10 mouse cellular contexts compared by ENCODE assay signal in the genomic region with DNA sequence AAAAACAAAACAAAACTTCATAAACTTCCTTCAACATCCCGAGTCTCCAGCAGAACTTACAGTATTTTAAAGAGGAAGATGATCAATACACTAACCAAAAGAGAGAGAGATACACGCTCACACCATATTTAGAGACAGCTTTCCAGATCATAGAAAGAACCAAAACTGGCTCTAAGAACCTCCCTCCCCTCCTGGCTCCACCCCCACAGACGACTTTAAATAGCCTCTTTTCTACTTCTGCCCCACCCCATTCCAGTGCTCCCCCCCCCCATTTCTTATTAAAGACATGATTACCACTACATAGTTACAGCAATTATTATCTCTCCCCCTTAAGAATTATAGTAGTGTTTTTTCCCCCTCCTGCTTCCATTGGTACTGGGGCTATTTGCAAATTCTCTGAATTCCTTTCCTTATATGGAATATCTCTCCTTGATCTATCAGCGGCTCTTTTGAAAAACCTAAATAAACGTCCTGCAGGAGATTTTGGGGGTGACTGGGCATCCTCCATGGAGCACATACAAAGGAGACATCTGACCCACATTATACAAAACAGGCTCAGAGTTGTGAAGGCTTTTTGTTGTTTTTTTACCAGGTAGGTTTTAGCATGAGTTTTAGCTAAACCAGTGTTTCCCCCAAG. TPM values are rescaled to one million over a fixed set of nuclear protein-coding genes. Genes with fewer than 3 reads are reported as not detected.
DNase-seq lines count a peak whose midpoint lies in the region; ATAC-seq lines count a peak whose summit lies in the region.
"Had no signal": no experiment of that assay in that cellular context is flagged by ENCODE, and none has a peak within 500 bp of the region (broad histone marks: within the 10 kb centered on the region; RNA-seq: fewer than 3 reads in every experiment).

No protein-coding gene starts in this region.

- H3K4me1 ChIP-seq in hindbrain, embryonic 12.5 days: peaks cover 47% of the 10 kb centered on the region
- peaks cover 51% of the 10 kb centered on the region for H3K4me1 ChIP-seq in hindbrain, embryonic 13.5 days (replicated peaks)
- peaks cover 65% of the 10 kb centered on the region for H3K4me1 ChIP-seq in limb, embryonic 12.5 days (replicated peaks)

- no peak overlapping the region for H3K27ac ChIP-seq in hindbrain, embryonic 12.5 days
- no peak overlapping the region for H3K27ac ChIP-seq in hindbrain, embryonic 13.5 days
- peak overlapping the region; percentile 35; the same call in 1 of the 2 replicates for H3K27ac ChIP-seq in limb, embryonic 12.5 days
- H3K27ac ChIP-seq: midbrain, embryonic 15.5 days had no signal

- no peaks in the 10 kb centered on the region for H3K9me3 ChIP-seq in hindbrain, embryonic 12.5 days (replicated peaks)
- H3K9me3 ChIP-seq in hindbrain, embryonic 13.5 days: no peaks in the 10 kb centered on the region
- H3K9me3 ChIP-seq in limb, embryonic 12.5 days: no peaks in the 10 kb centered on the region
- H3K9me3 ChIP-seq: midbrain, embryonic 15.5 days had no signal

- no peak overlapping the region for H3K9ac ChIP-seq in hindbrain, embryonic 12.5 days
- no peak overlapping the region for H3K9ac ChIP-seq in hindbrain, embryonic 13.5 days
- H3K9ac ChIP-seq in limb, embryonic 12.5 days (replicated peaks): no peak overlapping the region
- H3K9ac ChIP-seq: midbrain, embryonic 15.5 days had no signal

- ATAC-seq in hindbrain, embryonic 12.5 days (ENCODE audit: low FRiP score): no peak
- ATAC-seq in hindbrain, embryonic 13.5 days (ENCODE audit: low FRiP score): no peak
- no peak for ATAC-seq in limb, embryonic 12.5 days (ENCODE audit: insufficient number of reproducible peaks, insufficient read depth, low FRiP score, low TSS enrichment, low read depth)
- ATAC-seq: midbrain, embryonic 15.5 days had no signal

- H3K36me3 ChIP-seq in hindbrain, embryonic 12.5 days: no peaks in the 10 kb centered on the region
- H3K36me3 ChIP-seq in hindbrain, embryonic 13.5 days: no peaks in the 10 kb centered on the region
- H3K36me3 ChIP-seq in limb, embryonic 12.5 days: no peaks in the 10 kb centered on the region
- H3K36me3 ChIP-seq: midbrain, embryonic 15.5 days had no signal

- H3K27me3 ChIP-seq in hindbrain, embryonic 12.5 days: peaks cover 48% of the 10 kb centered on the region
- peaks cover 55% of the 10 kb centered on the region for H3K27me3 ChIP-seq in hindbrain, embryonic 13.5 days
- peaks cover 42% of the 10 kb centered on the region for H3K27me3 ChIP-seq in limb, embryonic 12.5 days

- H3K4me2 ChIP-seq in hindbrain, embryonic 12.5 days (replicated peaks): peak overlapping the region; percentile 71; the same call in 1 of the 2 replicates
- no peak overlapping the region for H3K4me2 ChIP-seq in hindbrain, embryonic 13.5 days
- peak overlapping the region; percentile 84 for H3K4me2 ChIP-seq in limb, embryonic 12.5 days

- DNase-seq in 416B (ENCODE audit: low read depth) (peak; percentile 38), NIH3T3 (ENCODE audit: low read depth) (peak; percentile 60)
- no peak for DNase-seq in cerebellum, adult 9-11 months
- DNase-seq in layer of hippocampus, adult 8-10 months (ENCODE audit: low spot score in 2 of 2): no peak
- DNase-seq: right cerebral cortex, postnatal 25 days; thymus, postnatal 25 days had no signal

- 11% methylated on average over 5 of the region's 5 CpGs for WGBS in hindbrain, embryonic 12.5 days
- 8% methylated on average over 5 of the region's 5 CpGs for WGBS in hindbrain, embryonic 13.5 days
- 20% methylated on average over 5 of the region's 5 CpGs for WGBS in limb, embryonic 12.5 days

- H3K4me3 ChIP-seq in hindbrain, embryonic 12.5 days: no peak overlapping the region
- H3K4me3 ChIP-seq in hindbrain, embryonic 13.5 days: no peak overlapping the region
- peak overlapping the region; percentile 67 for H3K4me3 ChIP-seq in limb, embryonic 12.5 days (replicated peaks)
- H3K4me3 ChIP-seq: midbrain, embryonic 15.5 days had no signal

RNA-seq across cellular contexts. Expression of a gene that starts 3.1 kb away (rescaled TPM):
- polyA plus RNA-seq in hindbrain, embryonic 12.5 days (2016; fragmentation: Nextera tagmentation; extraction: Ambion mirVana): 396 and 527 TPM in 2 replicates
- polyA plus RNA-seq in hindbrain, embryonic 13.5 days (2015; fragmentation: Nextera tagmentation; extraction: Ambion mirVana): 165 and 182 TPM in 2 replicates
- polyA plus RNA-seq in limb, embryonic 12.5 days (2016; fragmentation: Nextera tagmentation; extraction: Ambion mirVana): 555 and 579 TPM in 2 replicates
- total RNA-seq in layer of hippocampus, adult 8-10 months (2022): 100 to 1,000 TPM; 179 to 185 (median 182) TPM

Comparison
In these comparisons a context has a peak if more than half of its experiments do, and no peak if none do; other contexts are left out.
1. DNase-seq: peak in 416B (single experiment) and NIH3T3 (single experiment); none in cerebellum, adult 9-11 months (single experiment) and layer of hippocampus, adult 8-10 months (0 of 2).